Mouse (Mus musculus) monocyte, adult 5-6 weeks (primary cell): ENCODE data around the gene Olfr68. TPM values are rescaled to one million over a fixed set of nuclear protein-coding genes. Genes with fewer than 3 reads are reported as not detected.
"Not testable (repeated sequence)": the region's sequence is repeated elsewhere in the genome, so short reads cannot be mapped to it uniquely, and the experiment has no call there.

ENCODE experiments used
- ATAC-seq: fragments of 153-309, 156-312 bp; replicated peaks from 2 replicates; pipeline ENCODE4 v1.8.0; 2017; ENCODE audit warnings: mild to moderate bottlenecking; ENCODE audit not compliant: low TSS enrichment, insufficient number of reproducible peaks, severe bottlenecking, poor library complexity, low FRiP score
- total RNA-seq: library from RNA; stranded (forward); fragments of 200-1000, 200-491, 200-594 nt; gene quantifications from 3 replicates; pipeline ENCODE4 v1.2.3, GENCODE M21; 2017

Gene Olfr68
- total RNA-seq, 1 experiment from 2014 or later: not detected

GRCm38 (mm10) chr7:103791721-103792120, 12.2 kb upstream of the Olfr68 start, which contains the start of gene Olfr67:
TSS of gene Olfr67 (minus strand) at chr7:103791821.
- ATAC-seq: no peak

- ATAC-seq: not testable (repeated sequence)
Observed at GRCm38 (mm10) chr7:103777652-103778051, 1.8 kb downstream of the Olfr68 start.

GRCm38 (mm10) chr7:103771494-103771893, 8.0 kb downstream of the Olfr68 start, which contains the start of gene Olfr69:
TSS of gene Olfr69 (minus strand) at chr7:103771594.
- ATAC-seq: no peak

- ATAC-seq: not testable (repeated sequence)
Observed at GRCm38 (mm10) chr7:103767687-103768086, 11.8 kb downstream of the Olfr68 start.

- ATAC-seq: not testable (repeated sequence)
Observed at GRCm38 (mm10) chr7:103762212-103762611, 17.3 kb downstream of the Olfr68 start.

GRCm38 (mm10) chr7:103757233-103757632, 22.3 kb downstream of the Olfr68 start, which contains the start of gene Olfr630:
TSS of gene Olfr630 (minus strand) at chr7:103757333.
- ATAC-seq: no peak

- ATAC-seq: no peak
Observed at GRCm38 (mm10) chr7:103744843-103745242, 34.7 kb downstream of the Olfr68 start, which contains the start of gene Olfr629. TSS of gene Olfr629 (minus strand) at chr7:103744943.

GRCm38 (mm10) chr7:103730074-103730473, 49.4 kb downstream of the Olfr68 start, which contains the start of gene Olfr628:
TSS of gene Olfr628 (plus strand) at chr7:103730374.
- ATAC-seq: no peak

Other genes with a start within 250 kb of the Olfr68 start
- not detected in 3 replicates for gene Olfr612, start 237.0 kb downstream of the Olfr68 start, total RNA-seq
- gene Olfr613, start 231.6 kb downstream of the Olfr68 start, total RNA-seq: not detected in 3 replicates
- gene Olfr615, start 223.6 kb downstream of the Olfr68 start, total RNA-seq: not detected in 3 replicates
- gene Olfr616, start 210.6 kb downstream of the Olfr68 start, total RNA-seq: not detected in 3 replicates
- not detected in 3 replicates for gene Olfr617, start 206.6 kb downstream of the Olfr68 start, total RNA-seq
- gene Olfr618, start 189.6 kb downstream of the Olfr68 start, total RNA-seq: not detected in 3 replicates
- gene Olfr619, start 179.1 kb downstream of the Olfr68 start, total RNA-seq: not detected in 3 replicates
- gene Olfr620, start 167.2 kb downstream of the Olfr68 start, total RNA-seq: not detected in 3 replicates
- not detected in 3 replicates for gene Olfr622, start 137.0 kb downstream of the Olfr68 start, total RNA-seq
- not detected in 3 replicates for gene Olfr623, start 116.0 kb downstream of the Olfr68 start, total RNA-seq
- gene Olfr624, start 108.5 kb downstream of the Olfr68 start, total RNA-seq: not detected in 3 replicates
- gene Olfr625-ps1, start 97.0 kb downstream of the Olfr68 start, total RNA-seq: not detected in 3 replicates
- gene Olfr243, start 65.0 kb downstream of the Olfr68 start, total RNA-seq: not detected in 3 replicates
- gene Olfr628, start 49.3 kb downstream of the Olfr68 start, total RNA-seq: not detected in 3 replicates
- 0.39 TPM in 1 of 3 replicates, not detected in the others for gene Olfr629, start 34.8 kb downstream of the Olfr68 start, total RNA-seq
- not detected in 3 replicates for gene Olfr630, start 22.4 kb downstream of the Olfr68 start, total RNA-seq
- not detected in 3 replicates for gene Olfr69, start 8.1 kb downstream of the Olfr68 start, total RNA-seq
- gene Olfr67, start 12.1 kb upstream of the Olfr68 start, total RNA-seq: not detected in 3 replicates
- gene Hbb-bt, start 34.3 kb upstream of the Olfr68 start, total RNA-seq: 142 to 1,259 TPM (median 1,026 TPM) in 3 replicates
- 710 to 7,610 TPM (median 7,195 TPM) in 3 replicates for gene Hbb-bs, start 48.4 kb upstream of the Olfr68 start, total RNA-seq
- not detected in 3 replicates for gene Hbb-bh2, start 60.8 kb upstream of the Olfr68 start, total RNA-seq
- gene Hbb-bh1, start 63.5 kb upstream of the Olfr68 start, total RNA-seq: not detected in 3 replicates
- gene Hbb-y, start 73.5 kb upstream of the Olfr68 start, total RNA-seq: not detected in 3 replicates
- gene Olfr66, start 106.6 kb upstream of the Olfr68 start, total RNA-seq: not detected in 3 replicates
- not detected in 3 replicates for gene Olfr64, start 114.8 kb upstream of the Olfr68 start, total RNA-seq
- gene Olfr65, start 123.8 kb upstream of the Olfr68 start, total RNA-seq: not detected in 3 replicates
- not detected in 3 replicates for gene Olfr631, start 149.1 kb upstream of the Olfr68 start, total RNA-seq
- not detected in 3 replicates for gene Olfr632, start 154.6 kb upstream of the Olfr68 start, total RNA-seq
- gene Olfr633, start 164.7 kb upstream of the Olfr68 start, total RNA-seq: not detected in 3 replicates
- gene Olfr635, start 191.5 kb upstream of the Olfr68 start, total RNA-seq: 0.11 TPM in 1 of 3 replicates, not detected in the others
- not detected in 3 replicates for gene Olfr638, start 219.0 kb upstream of the Olfr68 start, total RNA-seq
- not detected in 3 replicates for gene Olfr639, start 237.6 kb upstream of the Olfr68 start, total RNA-seq
- gene Olfr640, start 245.9 kb upstream of the Olfr68 start, total RNA-seq: not detected in 3 replicates